Mouse (Mus musculus): ENCODE results near the gene Baz1a.

DNA sequence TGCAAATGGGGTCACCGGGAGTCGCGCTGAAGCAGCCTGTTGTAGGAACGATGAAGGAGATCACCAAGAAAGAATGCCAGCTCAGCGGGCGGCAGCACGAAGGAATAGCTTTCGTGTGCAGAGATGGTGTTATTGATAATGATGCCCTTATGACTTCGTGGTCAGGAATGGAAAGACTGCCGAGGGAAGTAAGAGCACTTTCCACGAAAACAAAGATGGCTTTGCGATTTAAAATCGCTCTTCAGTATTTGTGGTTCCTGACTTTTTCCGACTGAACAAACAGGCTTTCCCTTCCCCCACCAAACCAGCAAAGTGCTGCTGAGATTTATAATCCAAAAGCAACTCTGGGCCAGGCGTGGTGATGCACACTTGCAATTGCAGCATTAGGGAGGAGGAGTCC, 26.9 kb upstream of the Baz1a start:
- TF ChIP-seq POLR2A (IDR thresholded peaks at IDR 0.05; ENCODE audit: extremely low read depth, insufficient read depth, low read length): no peak
- no peak for TF ChIP-seq CTCF (IDR thresholded peaks at IDR 0.05; ENCODE audit: low read depth, low read length)

All from liver, adult 2 months (tissue).